Mouse (Mus musculus) liver, adult (tissue): ENCODE data around the gene Etnppl.

Source experiments
- GATA4 ChIP-seq: IDR thresholded peaks from 2 replicates; pipeline ENCODE4 v1.6.1; 2014; ENCODE audit warnings: mild to moderate bottlenecking, low read length; ENCODE audit not compliant: insufficient replicate concordance

Gene Etnppl

DNA sequence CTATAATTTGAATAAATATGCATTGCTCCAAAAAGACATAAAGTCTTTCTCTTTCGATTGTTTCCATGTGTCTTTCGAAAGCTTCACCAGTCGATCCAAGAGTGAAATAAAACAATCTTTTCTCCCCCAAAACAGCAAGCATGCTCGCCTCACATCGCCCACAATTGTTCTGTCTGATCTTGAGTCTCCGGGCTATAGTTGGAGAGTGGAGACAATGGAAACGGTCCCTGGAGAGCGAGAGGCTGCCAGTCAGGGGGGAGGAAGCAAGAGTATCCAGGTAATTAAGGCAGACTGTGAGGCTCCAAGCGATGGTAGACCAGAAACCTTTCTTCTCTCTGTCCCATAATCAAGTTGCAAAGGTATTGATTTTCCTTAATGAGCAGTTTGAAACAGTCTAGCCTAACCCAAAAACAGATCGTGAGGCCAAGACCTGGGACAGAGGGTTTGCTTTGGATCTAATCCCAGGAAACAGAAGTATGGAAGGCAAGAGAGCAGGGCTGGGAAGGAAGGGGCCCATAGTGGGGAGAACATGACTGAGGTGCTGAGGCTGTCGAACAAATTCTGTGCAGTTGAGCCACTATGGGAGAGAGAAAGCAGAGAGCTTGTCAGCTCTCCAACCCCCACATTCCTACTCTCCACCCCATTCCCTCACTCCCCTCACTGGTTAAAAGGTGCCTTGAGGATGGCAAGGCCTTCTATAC is 29.0 kb downstream of the Etnppl start:
- no peak for TF ChIP-seq GATA4

GRCm38 (mm10) chr3:130649569-130649968 is 32.3 kb downstream of the Etnppl start:
- no peak for TF ChIP-seq GATA4

GRCm38 (mm10) chr3:130660619-130661018 is 43.4 kb downstream of the Etnppl start:
- peak; percentile 94; the same call in 1 of the 2 replicates for TF ChIP-seq GATA4

GRCm38 (mm10) chr3:130662496-130662895 is 45.2 kb downstream of the Etnppl start:
- no peak for TF ChIP-seq GATA4

DNA sequence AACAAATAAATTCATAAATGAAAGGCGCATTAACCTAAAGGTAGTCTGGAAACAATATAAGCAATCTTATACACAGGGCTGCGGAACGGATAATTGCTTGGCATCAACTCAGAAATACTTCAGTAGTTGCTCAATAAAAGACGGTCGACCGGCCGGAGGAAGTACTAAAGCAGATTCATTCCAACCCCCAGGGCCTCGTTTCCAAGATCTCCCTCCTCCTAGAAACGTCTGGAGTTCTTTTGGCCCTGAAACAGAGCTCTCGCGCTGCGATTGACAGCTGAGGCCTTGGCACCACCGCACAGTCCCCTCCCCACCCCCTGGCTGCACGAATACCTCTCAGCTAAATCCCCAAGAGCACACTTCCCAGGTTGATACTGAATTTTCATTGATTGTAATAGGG is 54.0 kb downstream of the Etnppl start:
- TF ChIP-seq GATA4: no peak

- no peak for TF ChIP-seq GATA4
These were observed 60.6 kb downstream of the Etnppl start for GRCm38 (mm10) chr3:130677671-130678460.

DNA sequence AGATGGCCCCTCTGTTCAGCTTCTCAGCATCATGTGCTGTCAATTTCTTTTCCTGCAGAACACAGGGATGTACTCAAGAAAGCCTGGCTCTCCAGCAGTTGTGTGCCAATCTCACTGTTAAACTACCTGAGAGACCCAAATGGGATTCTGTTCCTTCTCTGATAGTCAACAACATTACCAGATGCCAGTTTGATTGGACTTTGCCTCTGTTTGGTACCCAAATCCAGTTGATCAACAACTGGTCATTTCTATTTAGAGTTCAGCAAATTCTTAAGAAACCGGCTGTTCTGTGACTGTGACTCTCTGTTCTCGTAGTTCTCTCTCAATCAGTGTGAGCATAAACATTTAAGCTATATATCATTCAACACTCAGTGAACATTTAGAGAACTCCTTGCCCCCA is 64.0 kb downstream of the Etnppl start:
- TF ChIP-seq GATA4: no peak

GRCm38 (mm10) chr3:130682183-130682582 is 64.9 kb downstream of the Etnppl start:
- TF ChIP-seq GATA4: no peak

DNA sequence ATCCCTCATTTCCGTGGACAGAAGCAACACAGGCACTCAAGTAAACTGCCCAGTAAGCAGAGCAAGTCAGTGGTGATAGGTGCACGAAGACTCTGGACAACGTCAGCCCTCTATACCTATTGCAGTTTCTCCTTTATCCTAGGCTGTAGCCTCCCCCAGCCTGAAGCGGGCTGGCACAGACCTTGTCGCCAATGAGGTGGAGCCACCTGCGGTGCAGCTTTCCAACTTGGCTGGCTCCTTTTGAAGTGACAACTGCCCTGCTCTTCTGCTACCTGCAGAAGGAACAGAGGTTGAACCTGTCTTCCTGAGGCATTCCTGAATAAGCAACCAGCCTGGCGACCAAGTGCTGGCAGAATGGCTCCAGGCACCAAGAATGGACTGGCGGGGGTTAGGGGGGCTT is 66.6 kb downstream of the Etnppl start:
- TF ChIP-seq GATA4: no peak

DNA sequence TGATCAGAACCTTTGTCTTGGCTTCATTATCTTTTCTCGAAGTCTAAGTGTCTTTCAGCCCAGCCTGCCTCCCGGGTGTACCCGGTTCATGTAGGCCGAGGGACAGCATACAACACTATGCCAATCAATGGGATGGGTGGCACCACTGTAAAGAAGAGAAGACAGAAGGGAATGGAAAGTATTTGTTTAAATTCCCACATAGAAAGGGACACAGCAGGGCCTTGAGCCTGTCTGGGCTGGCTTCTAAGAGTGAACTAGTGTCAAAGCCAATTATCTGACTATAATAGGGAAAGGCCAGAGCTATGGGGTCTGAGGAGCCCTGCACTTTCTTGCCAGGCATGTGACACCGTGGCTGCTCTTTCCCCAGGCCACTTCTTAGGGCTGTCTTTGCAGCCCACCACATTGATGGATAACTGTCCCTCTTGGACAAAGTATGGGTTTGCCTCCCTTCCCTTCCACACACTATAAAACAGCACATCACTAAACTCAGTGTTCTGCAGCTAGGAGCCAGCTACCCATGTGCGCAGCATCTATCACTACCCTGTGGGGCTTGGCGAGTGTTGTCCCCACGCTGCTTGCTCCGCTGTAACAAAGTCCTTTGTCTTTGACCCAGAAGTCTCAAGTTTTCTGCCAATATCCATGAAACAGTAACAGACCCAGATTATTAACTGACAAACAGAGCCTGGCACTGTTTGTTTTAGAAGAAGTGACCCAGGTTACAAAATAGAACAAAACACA is 67.2 kb downstream of the Etnppl start:
- no peak for TF ChIP-seq GATA4

GRCm38 (mm10) chr3:130685014-130685366 is 67.7 kb downstream of the Etnppl start:
- TF ChIP-seq GATA4: no peak

DNA sequence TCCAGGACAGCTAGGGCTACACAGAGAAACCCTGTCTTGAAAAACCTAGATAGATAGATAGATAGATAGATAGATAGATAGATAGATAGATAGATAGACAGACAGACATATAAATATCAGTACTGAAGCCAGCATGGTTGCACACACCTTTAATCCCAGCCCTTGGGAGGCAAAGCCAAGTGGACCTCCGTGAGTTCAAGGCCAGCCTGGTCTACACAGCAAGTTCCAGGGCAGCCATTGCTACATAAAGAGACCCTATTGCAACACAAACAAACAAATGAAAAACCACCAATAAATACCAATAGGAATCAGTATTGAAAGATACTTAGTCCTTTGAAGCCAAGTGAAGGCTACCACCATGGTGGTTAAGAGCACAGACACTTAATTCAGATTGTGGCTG is 69.8 kb downstream of the Etnppl start:
- TF ChIP-seq GATA4: no peak
